Mouse (Mus musculus) hindbrain, embryonic 13.5 days (tissue): ENCODE measurements around the gene Asap3. TPM values are rescaled to one million over a fixed set of nuclear protein-coding genes. Genes with fewer than 3 reads are reported as not detected.

ENCODE experiments used
- polyA plus RNA-seq: library from polyadenylated mRNA; unstranded; fragments of >200 nt; fragmentation: Nextera tagmentation; extraction: Ambion mirVana; gene quantifications from 2 replicates; pipeline ENCODE4 v1.2.1, GENCODE M21; 2015

Asap3 gene
- polyA plus RNA-seq, 1 experiment from 2014 or later = 5.8 TPM

Other genes with a start within 250 kb of the Asap3 start
- 39.5 and 41.2 TPM in 2 replicates for gene Gale, start 242.6 kb upstream of the Asap3 start, polyA plus RNA-seq
- 209 and 211 TPM in 2 replicates for gene Lypla2, start 233.7 kb upstream of the Asap3 start, polyA plus RNA-seq
- gene Pithd1, start 219.1 kb upstream of the Asap3 start, polyA plus RNA-seq = 54.3 and 58.3 TPM in 2 replicates
- 27.7 and 28.6 TPM in 2 replicates for gene Eloa, start 184.6 kb upstream of the Asap3 start, polyA plus RNA-seq
- 329 and 334 TPM in 2 replicates for gene Rpl11, start 152.9 kb upstream of the Asap3 start, polyA plus RNA-seq
- gene Id3, start 62.9 kb upstream of the Asap3 start, polyA plus RNA-seq = 234 and 269 TPM in 2 replicates
- 2.7 and 3.2 TPM in 2 replicates for gene E2f2, start 34.0 kb upstream of the Asap3 start, polyA plus RNA-seq
- gene Tcea3, start 41.4 kb downstream of the Asap3 start, polyA plus RNA-seq = 2.2 and 2.4 TPM in 2 replicates
- 41.3 and 44.5 TPM in 2 replicates for gene Zfp46, start 78.3 kb downstream of the Asap3 start, polyA plus RNA-seq
- 234 and 252 TPM in 2 replicates for gene Hnrnpr, start 104.6 kb downstream of the Asap3 start, polyA plus RNA-seq
- gene Htr1d, start 217.2 kb downstream of the Asap3 start, polyA plus RNA-seq = 0.55 and 1.1 TPM in 2 replicates